Mouse (Mus musculus) lung, postnatal 0 days (tissue): ENCODE measurements at regions not wholly inside any gene's neighbourhood (a gene's known extent, or its start where the extent isn't known, plus 50 kb on each side); places are given as distances from the start of the nearest gene placed in this dataset.

Source experiments
- CTCF ChIP-seq: IDR thresholded peaks from 2 replicates; pipeline ENCODE4 v1.5.1; 2016; ENCODE audit warnings: antibody characterized with exemption, mild to moderate bottlenecking
- EP300 ChIP-seq: IDR thresholded peaks from 2 replicates; pipeline ENCODE4 v1.6.1; 2016; ENCODE audit warnings: antibody characterized with exemption, mild to moderate bottlenecking, control low read depth

GRCm38 (mm10) chr3:8747201-8747600 is 862.7 kb downstream of the Zfp704 start:
- no peak for TF ChIP-seq EP300
- no peak for TF ChIP-seq CTCF
